Mouse (Mus musculus) ES-E14 (cell line): Measurements from ENCODE around the gene Mlxipl.

Experiments
- HCFC1 ChIP-seq: IDR thresholded peaks from 2 replicates; pipeline ENCODE4 v1.6.1; 2012; ENCODE audit warnings: low read length, inconsistent platforms, borderline replicate concordance; ENCODE audit not compliant: insufficient read depth
- MAFK ChIP-seq: IDR thresholded peaks from 2 replicates; pipeline ENCODE4 v1.6.1; 2014; ENCODE audit warnings: mild to moderate bottlenecking, low read depth, low read length, inconsistent platforms; ENCODE audit not compliant: insufficient read depth

- no peak for TF ChIP-seq MAFK
- TF ChIP-seq HCFC1 = no peak
These were observed 40.1 kb downstream of the Mlxipl start for GRCm38 (mm10) chr5:135129747-135130146.
